Mouse (Mus musculus) frontal cortex, postnatal 14 days (tissue): Measurements from ENCODE around the gene Csf3.
"Not testable (repeated sequence)": the region's sequence is repeated elsewhere in the genome, so short reads cannot be mapped to it uniquely, and the experiment has no call there.

Source experiments
- DNase-seq, 2 experiments: peaks; one replicate each; pipeline ENCODE4 v3.0.0; 2022; ENCODE audit warnings: low spot score in 2 of 2

The Csf3 gene

GRCm38 (mm10) chr11:98729119-98729588 is 28.1 kb downstream of the Csf3 start, which contains the start of gene Med24:
Med24 (minus strand) TSS chr11:98729435.
- DNase-seq, result peak; percentile 80 to 88

- DNase-seq, result no peak
Measured at GRCm38 (mm10) chr11:98730727-98731126, 29.7 kb downstream of the Csf3 start.

- DNase-seq, result peak in 1 of 2 experiments; percentile 64
Measured at GRCm38 (mm10) chr11:98731134-98731533, 30.1 kb downstream of the Csf3 start.

GRCm38 (mm10) chr11:98734020-98734419 is 33.0 kb downstream of the Csf3 start:
- no peak for DNase-seq

- DNase-seq, result no peak
Measured at GRCm38 (mm10) chr11:98735111-98735510, 34.0 kb downstream of the Csf3 start.

GRCm38 (mm10) chr11:98736176-98736575 is 35.1 kb downstream of the Csf3 start:
- DNase-seq, result no peak

GRCm38 (mm10) chr11:98737220-98737619 is 36.2 kb downstream of the Csf3 start:
- DNase-seq, result not testable (repeated sequence)

GRCm38 (mm10) chr11:98738428-98738911 is 37.4 kb downstream of the Csf3 start:
- peak; percentile 55 to 74 for DNase-seq

GRCm38 (mm10) chr11:98738925-98739324 is 37.9 kb downstream of the Csf3 start:
- DNase-seq, result no peak

GRCm38 (mm10) chr11:98740026-98740392 is 38.9 kb downstream of the Csf3 start:
- peak in 1 of 2 experiments; percentile 39 for DNase-seq

GRCm38 (mm10) chr11:98740393-98741050 is 39.5 kb downstream of the Csf3 start, which contains the start of gene Thra:
Thra (plus strand) TSS chr11:98740638.
- DNase-seq, result peak in 1 of 2 experiments; percentile 52

GRCm38 (mm10) chr11:98741051-98741620 is 40.1 kb downstream of the Csf3 start:
- no peak for DNase-seq

- peak in 1 of 2 experiments; percentile 63 for DNase-seq
Measured at GRCm38 (mm10) chr11:98741622-98742396, 40.7 kb downstream of the Csf3 start.

GRCm38 (mm10) chr11:98742397-98743291 is 41.6 kb downstream of the Csf3 start:
- DNase-seq, result peak in 1 of 2 experiments; percentile 56

- DNase-seq, result peak in 1 of 2 experiments; percentile 39
Measured at GRCm38 (mm10) chr11:98743655-98744345, 42.7 kb downstream of the Csf3 start.

- no peak for DNase-seq
Measured at GRCm38 (mm10) chr11:98744456-98745019, 43.5 kb downstream of the Csf3 start.

GRCm38 (mm10) chr11:98745932-98746853 is 45.1 kb downstream of the Csf3 start:
- DNase-seq, result peak in 1 of 2 experiments; percentile 19

GRCm38 (mm10) chr11:98746855-98747693 is 46.0 kb downstream of the Csf3 start:
- peak; percentile 84 to 93 for DNase-seq
